Mouse (Mus musculus) MEL-GATA-1-ER (cell line): ENCODE data around the gene Gpx2.

Source experiments
- DNase-seq: peaks from one replicate; pipeline ENCODE4 v3.0.0-alpha.2; 2012; ENCODE audit warnings: low read depth; ENCODE audit errors: extremely low read depth

Gpx2 gene

DNA sequence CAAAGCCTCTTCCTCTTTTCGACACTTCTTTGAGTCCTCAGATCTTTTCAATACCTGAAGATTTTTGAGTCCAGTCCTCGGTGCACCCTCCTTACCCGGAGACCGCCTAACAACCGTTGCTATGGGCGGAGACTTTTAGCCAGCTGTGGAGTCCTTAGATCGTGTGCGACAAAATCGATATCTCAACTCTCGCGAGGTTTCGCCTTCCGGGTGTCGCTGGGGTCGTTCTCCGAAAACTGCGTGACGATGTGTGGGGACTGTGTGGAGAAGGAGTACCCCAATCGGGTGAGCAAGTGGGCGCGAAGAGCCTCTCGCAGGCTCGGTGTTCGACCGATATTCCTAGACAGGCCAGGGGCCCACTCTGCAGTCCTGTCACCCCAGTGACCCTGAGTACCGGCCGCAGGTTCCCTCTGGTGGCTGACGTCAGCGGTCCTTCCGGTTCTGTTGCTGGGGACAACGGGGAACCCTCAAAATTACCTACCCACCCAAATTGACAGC is 30.0 kb downstream of the Gpx2 start, which contains the start of the genes Churc1 and Fntb:
Gene Churc1, plus strand, starts transcription at position 185 of the 498 bp plus-strand sequence.
Gene Fntb, plus strand, starts transcription at position 236 of the 498 bp plus-strand sequence.
- DNase-seq: peak; percentile 99

DNA sequence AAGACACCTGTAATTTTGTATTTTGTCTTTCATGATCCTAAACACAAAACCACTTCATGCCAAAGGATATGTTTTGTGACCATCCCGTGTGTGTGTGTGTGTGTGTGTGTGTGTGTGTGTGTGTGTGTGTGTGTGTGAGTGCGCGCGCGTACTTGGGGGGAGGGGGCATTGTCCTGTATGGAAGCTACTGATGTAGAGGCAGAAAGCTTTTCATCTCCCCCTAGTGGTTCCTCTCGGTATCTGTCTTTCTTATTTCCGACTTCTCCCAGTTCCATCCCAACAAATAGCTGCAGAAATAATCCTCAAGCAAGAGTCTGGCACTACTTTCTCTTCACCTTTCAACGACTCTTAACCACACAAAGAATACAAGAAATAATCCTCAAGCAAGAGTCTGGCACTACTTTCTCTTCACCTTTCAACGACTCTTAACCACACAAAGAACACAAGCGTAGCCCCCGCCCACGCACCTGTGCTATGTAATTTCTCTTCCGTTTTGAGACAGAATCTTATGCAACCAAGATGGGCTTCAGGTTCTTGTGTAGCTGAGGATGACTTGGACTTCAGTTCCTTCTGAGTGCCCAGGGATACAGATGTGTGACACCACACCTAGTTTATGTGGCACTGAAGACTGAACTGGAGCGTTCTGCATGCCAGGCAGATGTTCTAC is 42.6 kb downstream of the Gpx2 start:
- peak; percentile 59 for DNase-seq

DNA sequence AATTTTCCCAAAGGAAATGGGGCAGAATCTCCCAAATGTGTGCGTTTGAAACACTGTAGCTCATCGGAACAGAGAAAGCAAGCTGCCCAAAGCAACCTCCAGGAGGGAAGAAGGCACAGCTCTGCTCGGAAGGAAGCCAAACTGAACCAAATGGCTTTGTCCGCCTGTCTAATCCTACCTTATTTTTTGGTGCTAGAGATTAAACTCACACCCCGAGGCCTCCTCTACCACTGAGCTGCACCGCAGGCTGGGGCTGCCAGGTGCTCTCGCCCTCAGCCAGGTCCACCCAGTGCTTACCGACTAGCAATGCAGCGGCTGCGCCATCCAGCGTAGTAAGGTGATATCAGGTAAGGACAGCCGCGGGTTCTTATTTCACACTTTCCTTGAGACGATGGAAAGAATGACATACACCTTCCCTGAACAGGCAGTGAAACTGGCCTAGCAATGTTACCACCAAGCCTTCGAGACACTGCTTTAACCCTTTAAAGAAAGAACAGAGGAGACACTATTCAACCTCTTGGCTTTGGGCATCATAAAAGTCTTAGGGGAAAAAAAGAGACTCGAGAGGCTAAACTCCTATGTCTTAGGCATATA is 44.4 kb downstream of the Gpx2 start:
- DNase-seq: no peak
